Mouse (Mus musculus) cerebral cortex, adult 2 months (tissue): ENCODE measurements around the gene Ifna11.

Source experiments
- WGBS: fragments of 180-500 bp; shearing (Covaris S2); methylation state at CpG from one replicate; pipeline ENCODE4 v1.1.7; 2018; 5-methylcytosine and 5-hydroxymethylcytosine counted together

Ifna11 gene

DNA sequence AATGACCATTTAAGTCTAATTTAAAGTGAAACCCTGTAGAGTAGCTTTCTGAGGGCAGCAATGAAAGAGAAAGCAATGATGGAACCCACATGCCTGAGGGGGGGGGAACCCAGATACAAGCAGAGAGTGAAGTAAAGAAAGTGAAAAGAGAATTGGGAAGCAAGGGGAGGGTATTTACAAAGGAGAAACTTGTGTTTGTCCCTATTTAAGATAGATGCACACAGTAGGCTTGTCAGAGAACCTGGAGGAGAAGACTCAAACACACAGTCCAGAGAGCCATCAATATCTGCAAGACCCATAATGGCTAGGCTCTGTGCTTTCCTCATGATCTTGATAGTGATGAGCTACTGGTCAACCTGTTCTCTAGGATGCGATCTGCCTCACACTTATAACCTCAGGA is at the start of gene Ifna11:
Ifna11 (plus strand) TSS at position 301 of the 400 bp plus-strand sequence.
- WGBS = 90% methylated on average over 1 of the region's 1 CpGs

DNA sequence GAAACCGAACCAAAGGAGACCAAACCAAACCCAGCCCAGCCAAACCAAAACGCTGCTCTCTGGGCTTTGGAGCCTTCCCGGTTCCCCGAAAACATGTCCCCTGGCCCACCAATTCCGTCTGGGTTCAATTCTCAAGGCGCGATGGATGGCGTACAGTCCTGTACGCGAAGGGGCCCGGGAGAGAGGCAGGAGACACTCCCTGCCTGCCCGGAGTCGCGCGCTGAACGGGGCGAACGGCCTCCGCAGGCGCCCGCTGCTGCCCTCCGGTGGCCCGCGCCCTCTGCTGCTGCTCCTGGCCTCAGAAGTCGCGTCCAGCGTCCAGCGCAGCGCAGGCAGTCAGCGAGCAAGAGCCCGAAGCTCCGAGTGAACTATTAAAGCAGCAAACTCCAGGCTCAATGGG is 46.2 kb upstream of the Ifna11 start, which contains the start of gene Gm13290:
Gm13290 (plus strand) TSS at position 301 of the 400 bp plus-strand sequence.
- no CpG with 5 or more reads among the region's 32 CpGs for WGBS

DNA sequence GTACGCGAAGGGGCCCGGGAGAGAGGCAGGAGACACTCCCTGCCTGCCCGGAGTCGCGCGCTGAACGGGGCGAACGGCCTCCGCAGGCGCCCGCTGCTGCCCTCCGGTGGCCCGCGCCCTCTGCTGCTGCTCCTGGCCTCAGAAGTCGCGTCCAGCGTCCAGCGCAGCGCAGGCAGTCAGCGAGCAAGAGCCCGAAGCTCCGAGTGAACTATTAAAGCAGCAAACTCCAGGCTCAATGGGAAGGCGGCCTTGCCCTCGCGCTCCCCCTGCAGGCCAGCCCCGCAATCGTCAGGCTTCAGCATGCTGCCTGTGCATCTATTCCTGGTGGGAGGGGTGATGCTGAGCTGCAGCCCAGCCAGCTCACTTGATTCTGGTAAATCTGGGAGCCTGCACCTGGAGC is 43.1 kb upstream of the Ifna11 start, which contains the start of gene Gm13289:
Gm13289 (plus strand) TSS at position 301 of the 400 bp plus-strand sequence.
- WGBS = no CpG with 5 or more reads among the region's 29 CpGs

DNA sequence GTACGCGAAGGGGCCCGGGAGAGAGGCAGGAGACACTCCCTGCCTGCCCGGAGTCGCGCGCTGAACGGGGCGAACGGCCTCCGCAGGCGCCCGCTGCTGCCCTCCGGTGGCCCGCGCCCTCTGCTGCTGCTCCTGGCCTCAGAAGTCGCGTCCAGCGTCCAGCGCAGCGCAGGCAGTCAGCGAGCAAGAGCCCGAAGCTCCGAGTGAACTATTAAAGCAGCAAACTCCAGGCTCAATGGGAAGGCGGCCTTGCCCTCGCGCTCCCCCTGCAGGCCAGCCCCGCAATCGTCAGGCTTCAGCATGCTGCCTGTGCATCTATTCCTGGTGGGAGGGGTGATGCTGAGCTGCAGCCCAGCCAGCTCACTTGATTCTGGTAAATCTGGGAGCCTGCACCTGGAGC is 40.2 kb upstream of the Ifna11 start, which contains the start of gene Gm13272:
Gm13272 (plus strand) TSS at position 301 of the 400 bp plus-strand sequence.
- WGBS = no CpG with 5 or more reads among the region's 29 CpGs

DNA sequence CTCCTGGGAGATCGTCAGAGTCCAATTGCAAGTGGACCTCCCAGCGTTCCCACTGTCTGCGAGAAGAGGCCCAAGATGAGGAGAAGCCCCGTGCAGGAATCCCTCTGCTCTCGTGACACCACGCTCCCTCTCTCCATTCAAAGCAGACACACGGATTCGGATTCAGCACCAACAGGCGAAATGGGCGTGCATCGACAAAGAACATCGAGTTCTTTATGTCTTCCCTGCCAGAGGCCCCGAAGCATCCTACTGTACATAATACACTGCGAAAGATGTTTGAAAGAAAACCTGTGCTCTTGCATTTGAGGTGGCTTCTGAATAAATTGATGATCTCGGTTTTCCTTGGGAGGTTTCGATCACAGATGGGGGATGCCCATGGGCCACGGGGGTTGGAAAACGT is 39.4 kb upstream of the Ifna11 start:
- 70% methylated on average over 16 of the region's 18 CpGs for WGBS

- WGBS = 18% methylated on average over 4 of the region's 7 CpGs
Observed at GRCm38 (mm10) chr4:88781831-88782230, 37.9 kb upstream of the Ifna11 start, which contains the start of gene Ifnz. Gene Ifnz, plus strand, starts transcription at chr4:88782131.

GRCm38 (mm10) chr4:88782335-88782734 is 37.4 kb upstream of the Ifna11 start:
- 0% methylated on average over 4 of the region's 31 CpGs for WGBS

DNA sequence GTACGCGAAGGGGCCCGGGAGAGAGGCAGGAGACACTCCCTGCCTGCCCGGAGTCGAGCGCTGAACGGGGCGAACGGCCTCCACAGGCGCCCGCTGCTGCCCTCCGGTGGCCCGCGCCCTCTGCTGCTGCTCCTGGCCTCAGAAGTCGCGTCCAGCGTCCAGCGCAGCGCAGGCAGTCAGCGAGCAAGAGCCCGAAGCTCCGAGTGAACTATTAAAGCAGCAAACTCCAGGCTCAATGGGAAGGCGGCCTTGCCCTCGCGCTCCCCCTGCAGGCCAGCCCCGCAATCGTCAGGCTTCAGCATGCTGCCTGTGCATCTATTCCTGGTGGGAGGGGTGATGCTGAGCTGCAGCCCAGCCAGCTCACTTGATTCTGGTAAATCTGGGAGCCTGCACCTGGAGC is 34.4 kb upstream of the Ifna11 start, which contains the start of gene Gm13276:
Gm13276 (plus strand) TSS at position 301 of the 400 bp plus-strand sequence.
- WGBS = no CpG with 5 or more reads among the region's 27 CpGs

GRCm38 (mm10) chr4:88788402-88788801 is 31.4 kb upstream of the Ifna11 start, which contains the start of gene Gm13277:
Gene Gm13277, plus strand, starts transcription at chr4:88788632.
- WGBS = 0% methylated on average over 6 of the region's 28 CpGs

GRCm38 (mm10) chr4:88791250-88791649 is 28.5 kb upstream of the Ifna11 start, which contains the start of gene Gm13278:
Gene Gm13278, plus strand, starts transcription at chr4:88791550.
- WGBS = no CpG with 5 or more reads among the region's 28 CpGs

DNA sequence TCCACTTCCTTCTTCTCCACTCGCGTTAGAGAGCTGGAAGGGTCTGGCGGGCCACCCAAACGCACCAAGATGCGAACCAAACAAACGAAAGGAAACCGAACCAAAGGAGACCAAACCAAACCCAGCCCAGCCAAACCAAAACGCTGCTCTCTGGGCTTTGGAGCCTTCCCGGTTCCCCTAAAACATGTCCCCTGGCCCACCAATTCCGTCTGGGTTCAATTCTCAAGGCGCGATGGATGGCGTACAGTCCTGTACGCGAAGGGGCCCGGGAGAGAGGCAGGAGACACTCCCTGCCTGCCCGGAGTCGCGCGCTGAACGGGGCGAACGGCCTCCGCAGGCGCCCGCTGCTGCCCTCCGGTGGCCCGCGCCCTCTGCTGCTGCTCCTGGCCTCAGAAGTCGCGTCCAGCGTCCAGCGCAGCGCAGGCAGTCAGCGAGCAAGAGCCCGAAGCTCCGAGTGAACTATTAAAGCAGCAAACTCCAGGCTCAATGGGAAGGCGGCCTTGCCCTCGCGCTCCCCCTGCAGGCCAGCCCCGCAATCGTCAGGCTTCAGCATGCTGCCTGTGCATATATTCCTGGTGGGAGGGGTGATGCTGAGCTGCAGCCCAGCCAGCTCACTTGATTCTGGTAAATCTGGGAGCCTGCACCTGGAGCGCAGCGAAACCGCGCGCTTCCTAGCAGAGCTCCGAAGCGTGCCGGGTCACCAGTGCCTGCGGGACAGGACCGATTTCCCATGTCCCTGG is 25.7 kb upstream of the Ifna11 start, which contains the start of gene Gm13275:
Gm13275 (plus strand) TSS at position 552 of the 740 bp plus-strand sequence.
- WGBS = 0% methylated on average over 13 of the region's 52 CpGs

GRCm38 (mm10) chr4:88797097-88797496 is 22.7 kb upstream of the Ifna11 start, which contains the start of gene Gm13279:
Gene Gm13279, plus strand, starts transcription at chr4:88797397.
- no CpG with 5 or more reads among the region's 28 CpGs for WGBS

GRCm38 (mm10) chr4:88799365-88799764 is 20.4 kb upstream of the Ifna11 start, which contains the start of gene Gm13285:
Gene Gm13285, plus strand, starts transcription at chr4:88799665.
- WGBS = 19% methylated on average over 6 of the region's 7 CpGs

- no CpG with 5 or more reads among the region's 29 CpGs for WGBS
Observed at GRCm38 (mm10) chr4:88802954-88803353, 16.8 kb upstream of the Ifna11 start, which contains the start of gene Gm13287. Gene Gm13287, plus strand, starts transcription at chr4:88803254.

DNA sequence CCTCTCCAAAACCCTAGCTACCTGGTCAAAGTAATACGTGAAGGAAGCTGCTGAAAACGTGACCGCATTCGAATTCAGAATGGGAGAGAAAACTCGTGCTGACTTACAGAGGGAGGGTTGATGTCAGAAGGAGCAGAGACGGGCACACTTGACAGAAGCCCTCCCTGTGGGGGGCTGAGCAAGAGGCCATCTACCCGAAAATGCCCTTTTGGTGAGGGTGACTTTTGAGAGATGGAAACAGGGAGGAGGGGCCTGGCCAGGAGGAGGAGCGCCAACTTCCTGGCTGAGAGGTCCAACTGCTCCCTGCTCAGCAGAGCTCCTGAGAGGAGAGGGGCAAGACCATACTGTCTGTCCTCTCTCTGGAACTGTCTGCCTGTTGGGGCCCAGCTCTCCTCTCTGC is 14.5 kb upstream of the Ifna11 start, which contains the start of gene Gm13288:
Gm13288 (plus strand) TSS at position 301 of the 400 bp plus-strand sequence.
- WGBS = no CpG with 5 or more reads among the region's 8 CpGs

GRCm38 (mm10) chr4:88805761-88806160 is 14.0 kb upstream of the Ifna11 start:
- WGBS = 0% methylated on average over 13 of the region's 34 CpGs

- WGBS = 64% methylated on average over 3 of the region's 3 CpGs
Observed at GRCm38 (mm10) chr4:88815928-88816327, 3.8 kb upstream of the Ifna11 start, which contains the start of gene Ifna7. Gene Ifna7, plus strand, starts transcription at chr4:88816228.

DNA sequence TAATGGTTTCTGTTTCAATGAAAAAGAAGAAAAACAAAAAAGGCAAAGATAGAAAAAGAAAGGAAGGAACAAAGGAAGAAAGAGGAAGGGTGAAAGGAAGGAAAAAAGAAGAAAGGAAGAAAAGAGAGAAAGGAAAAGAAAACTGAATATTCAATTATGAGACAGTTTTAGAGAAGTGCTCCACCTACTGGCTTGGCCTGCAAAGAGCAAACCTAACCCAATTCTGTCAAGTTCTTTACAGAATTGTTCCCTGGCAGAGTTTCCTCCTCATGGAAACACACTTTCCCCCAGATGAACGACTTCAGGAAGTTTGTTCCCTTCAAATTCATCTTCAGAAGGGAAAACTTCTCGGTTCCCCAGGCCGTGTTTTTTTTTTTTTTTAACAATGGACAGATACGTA is 3.2 kb downstream of the Ifna11 start:
- WGBS = 21% methylated on average over 4 of the region's 4 CpGs

DNA sequence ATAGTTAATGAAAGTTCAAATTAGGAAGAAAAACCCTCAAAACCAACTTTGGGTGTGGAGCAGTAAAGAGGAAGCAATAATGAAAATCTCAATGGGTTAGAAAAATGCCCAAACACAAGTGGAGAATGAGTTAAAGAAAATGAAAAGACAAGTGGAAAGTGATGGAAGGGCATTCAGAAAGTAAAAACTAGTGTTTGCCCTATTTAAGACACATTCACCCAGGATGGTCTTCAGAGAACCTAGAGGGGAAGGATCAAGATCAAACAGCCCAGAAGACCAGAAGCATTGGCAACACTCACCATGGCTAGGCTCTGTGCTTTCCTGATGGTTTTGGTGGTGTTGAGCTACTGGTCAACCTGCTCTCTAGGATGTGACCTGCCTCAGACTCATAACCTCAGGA is 7.4 kb downstream of the Ifna11 start, which contains the start of gene Ifna6:
Ifna6 (plus strand) TSS at position 301 of the 400 bp plus-strand sequence.

DNA sequence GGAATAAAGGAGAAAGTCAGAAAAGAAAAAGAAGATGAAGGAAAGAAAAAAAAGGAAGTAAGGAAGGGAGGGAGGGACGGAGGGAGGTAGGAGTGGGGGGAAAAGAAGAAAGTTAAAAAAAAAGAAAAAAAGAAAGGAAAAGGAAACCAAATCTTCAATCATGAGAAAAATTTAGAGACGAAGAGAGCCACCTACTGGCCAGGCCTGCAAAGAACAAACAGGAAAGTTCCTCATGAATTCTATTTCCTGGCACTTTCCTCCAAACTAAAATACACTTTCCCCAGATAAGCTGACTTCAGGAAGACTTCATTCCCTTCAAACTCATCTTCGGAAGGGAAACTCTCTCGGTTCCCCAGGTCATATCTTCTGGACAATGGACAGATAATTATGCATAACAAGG is 10.8 kb downstream of the Ifna11 start:
- whole genome bisulfite sequencing = 21% methylated on average over 4 of the region's 4 CpGs

- WGBS = 88% methylated on average over 1 of the region's 1 CpGs
Observed at GRCm38 (mm10) chr4:88835225-88835624, 15.5 kb downstream of the Ifna11 start, which contains the start of gene Ifna5. Gene Ifna5, plus strand, starts transcription at chr4:88835525.

- WGBS = 38% methylated on average over 3 of the region's 3 CpGs
Observed at GRCm38 (mm10) chr4:88838828-88839227, 19.1 kb downstream of the Ifna11 start.
